Mouse (Mus musculus) spleen, adult 2 months (tissue): ENCODE data around the gene Sfta2. TPM values are rescaled to one million over a fixed set of nuclear protein-coding genes. Genes with fewer than 3 reads are reported as not detected.

ENCODE experiments used
- DNase-seq, 2 experiments: peaks; one replicate each; pipeline versions ENCODE4 v3.0.0 to v3.0.0-alpha.2; 2012 to 2021; ENCODE audit warnings: low spot score in 2 of 2, low read depth in 1 of 2
- H3K27ac ChIP-seq: fragments of 200-500 bp; 2 replicates; pipeline ENCODE4 v1.5.1; 2012; ENCODE audit warnings: low read length, inconsistent platforms; ENCODE audit not compliant: insufficient read depth
- H3K27me3 ChIP-seq: fragments of 200-500 bp; 2 replicates; pipeline ENCODE4 v1.6.1; 2012; ENCODE audit warnings: mild to moderate bottlenecking, moderate library complexity, low read length, inconsistent platforms; ENCODE audit not compliant: control insufficient read depth, insufficient read depth
- H3K36me3 ChIP-seq: fragments of 200-500 bp; 2 replicates; pipeline ENCODE4 v1.6.1; 2012; ENCODE audit warnings: mild to moderate bottlenecking, low read length, inconsistent platforms; ENCODE audit not compliant: control insufficient read depth, insufficient read depth
- H3K4me1 ChIP-seq: fragments of 200-500 bp; 2 replicates; pipeline ENCODE4 v1.6.1; 2011; ENCODE audit warnings: inconsistent platforms; ENCODE audit not compliant: control insufficient read depth, insufficient read depth, insufficient read length
- H3K4me3 ChIP-seq: fragments of 200-500 bp; 2 replicates; pipeline ENCODE4 v1.5.1; 2011; ENCODE audit warnings: mild to moderate bottlenecking, inconsistent platforms; ENCODE audit not compliant: insufficient read depth, insufficient read length; ENCODE audit errors: extremely low read depth
- CTCF ChIP-seq: fragments of 200-500 bp; IDR thresholded peaks from 2 replicates; pipeline ENCODE4 v1.5.1; 2011; ENCODE audit warnings: mild to moderate bottlenecking, inconsistent platforms; ENCODE audit not compliant: insufficient read depth, insufficient read length, insufficient replicate concordance; ENCODE audit errors: extremely low read depth
- POLR2A ChIP-seq: fragments of 200-500 bp; IDR thresholded peaks from 2 replicates; pipeline ENCODE4 v1.6.1; 2011; ENCODE audit warnings: low read depth, low read length, inconsistent platforms
- WGBS: fragments of 180-500 bp; shearing (Covaris S2); methylation state at CpG from one replicate; pipeline ENCODE4 v1.1.7; 2018; 5-methylcytosine and 5-hydroxymethylcytosine counted together
- polyA plus RNA-seq: library from polyadenylated mRNA; depleted of rRNA; stranded (reverse); fragments of >200 nt; gene quantifications from 2 replicates; pipeline ENCODE4 v1.2.3, GENCODE M21; 2012

Gene Sfta2
- polyA plus RNA-seq, 1 experiment, result not detected

DNA sequence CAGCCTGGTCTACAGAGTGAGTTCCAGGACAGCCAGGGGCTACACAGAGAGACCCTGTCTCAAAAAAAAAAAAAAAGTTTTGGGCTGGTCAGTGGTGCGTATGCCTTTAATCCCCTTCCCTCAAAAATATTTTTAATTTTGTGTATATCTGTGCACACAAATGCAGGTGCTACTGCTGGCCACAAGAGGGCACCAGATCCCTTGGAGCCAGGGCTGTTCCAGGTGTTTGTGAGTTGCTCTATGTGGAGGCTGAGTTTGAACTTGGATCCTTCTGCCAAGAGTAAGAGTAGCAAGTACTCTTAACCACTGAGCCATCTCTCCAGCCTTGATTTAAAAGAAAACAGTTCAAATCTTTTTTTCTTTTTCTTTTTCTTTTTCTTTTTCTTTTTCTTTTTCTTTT lies 18.4 kb upstream of the Sfta2 start:
- no peak overlapping the region for H3K27ac ChIP-seq
- no peak for DNase-seq
- no peaks in the 10 kb centered on the region for H3K27me3 ChIP-seq
- H3K4me3 ChIP-seq, result no peak overlapping the region
- H3K36me3 ChIP-seq, result no peaks in the 10 kb centered on the region
- 91% methylated on average over 1 of the region's 1 CpGs for WGBS
- TF ChIP-seq CTCF (peak; percentile 18; the same call in 1 of the 2 replicates), POLR2A (no peak)
- H3K4me1 ChIP-seq, result no peaks in the 10 kb centered on the region

DNA sequence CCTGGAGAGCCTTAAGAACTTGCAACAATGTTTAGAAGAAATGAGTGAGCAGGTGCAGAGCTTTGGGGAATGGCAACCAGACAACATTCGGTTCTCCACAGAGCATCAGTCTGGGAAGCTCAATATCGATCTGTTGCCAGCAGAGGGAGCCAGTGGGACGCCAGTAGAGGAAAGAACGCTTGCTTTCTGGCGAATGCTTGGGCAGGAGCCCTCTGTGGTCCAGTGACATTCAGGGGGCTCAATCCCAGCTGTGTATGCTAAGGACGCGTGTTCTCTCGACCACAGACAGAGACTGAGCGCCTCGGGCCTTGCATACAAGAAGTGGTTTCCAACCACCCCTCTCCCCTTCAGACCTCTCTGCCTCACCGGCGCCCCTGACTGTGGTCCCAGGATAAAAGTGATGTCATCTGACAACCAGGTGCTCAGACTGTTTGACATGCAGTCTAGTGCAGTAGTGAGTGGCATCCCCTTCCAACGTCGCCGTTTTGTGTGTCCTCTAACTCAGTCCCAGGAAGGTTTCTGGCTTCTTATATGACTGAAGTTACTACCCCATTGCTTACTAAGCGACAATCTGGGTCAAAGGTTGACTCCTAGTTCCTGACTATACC lies 16.9 kb upstream of the Sfta2 start:
- Histone ChIP-seq H3K27ac (no peak overlapping the region), H3K4me3 (no peak overlapping the region), H3K27me3 (no peaks in the 10 kb centered on the region), H3K36me3 (no peaks in the 10 kb centered on the region), H3K4me1 (no peaks in the 10 kb centered on the region)
- 18% methylated on average over 16 of the region's 16 CpGs for WGBS
- TF ChIP-seq CTCF (peak; percentile 72; the same call in 1 of the 2 replicates), POLR2A (no peak)
- DNase-seq, result peak; percentile 30 to 63

DNA sequence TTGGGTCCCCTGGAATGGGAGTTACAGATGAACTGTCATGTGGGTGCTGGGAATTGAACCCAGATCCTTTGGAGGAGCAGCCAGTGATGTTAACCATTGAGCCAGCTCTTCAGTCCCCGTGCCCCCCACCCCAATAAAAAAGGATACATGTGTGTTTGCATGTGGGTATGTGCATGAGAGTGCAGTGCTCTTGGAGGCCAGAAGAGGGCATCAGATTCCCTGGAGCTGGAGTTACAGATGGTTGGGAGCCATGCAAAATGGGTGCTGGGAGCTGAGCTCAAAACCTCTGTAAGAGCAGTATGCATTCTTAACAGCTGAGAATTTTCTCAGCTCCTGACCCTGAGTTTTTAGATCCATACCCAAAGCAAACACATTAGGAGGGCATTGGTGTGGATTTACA lies 14.1 kb upstream of the Sfta2 start:
- TF ChIP-seq CTCF (no peak), POLR2A (no peak)
- no peaks in the 10 kb centered on the region for H3K4me1 ChIP-seq
- H3K27me3 ChIP-seq, result no peaks in the 10 kb centered on the region
- 71% methylated on average over 1 of the region's 1 CpGs for WGBS
- no peak for DNase-seq
- H3K36me3 ChIP-seq, result no peaks in the 10 kb centered on the region
- H3K27ac ChIP-seq, result no peak overlapping the region
- no peak overlapping the region for H3K4me3 ChIP-seq

DNA sequence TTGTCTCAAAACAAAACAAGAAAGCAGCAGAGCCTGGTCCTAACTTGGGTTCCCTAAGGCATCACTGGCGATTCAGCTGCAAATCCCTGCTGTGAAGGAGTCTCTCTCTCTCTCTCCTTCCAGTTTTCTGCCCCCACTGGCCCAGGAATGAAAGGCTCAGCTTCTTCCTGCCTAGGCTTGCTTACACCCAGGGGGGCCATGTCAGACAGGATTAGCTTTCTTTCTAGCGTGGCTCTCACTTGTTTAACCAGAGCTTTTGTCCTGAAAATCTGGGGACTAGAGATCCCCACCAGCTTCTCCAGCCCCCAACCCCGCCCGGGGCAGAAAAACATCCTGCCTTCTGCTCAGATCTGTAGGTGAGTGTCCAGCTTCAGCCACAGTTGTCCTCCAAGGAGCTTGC lies 13.0 kb upstream of the Sfta2 start:
- no peak overlapping the region for H3K4me3 ChIP-seq

DNA sequence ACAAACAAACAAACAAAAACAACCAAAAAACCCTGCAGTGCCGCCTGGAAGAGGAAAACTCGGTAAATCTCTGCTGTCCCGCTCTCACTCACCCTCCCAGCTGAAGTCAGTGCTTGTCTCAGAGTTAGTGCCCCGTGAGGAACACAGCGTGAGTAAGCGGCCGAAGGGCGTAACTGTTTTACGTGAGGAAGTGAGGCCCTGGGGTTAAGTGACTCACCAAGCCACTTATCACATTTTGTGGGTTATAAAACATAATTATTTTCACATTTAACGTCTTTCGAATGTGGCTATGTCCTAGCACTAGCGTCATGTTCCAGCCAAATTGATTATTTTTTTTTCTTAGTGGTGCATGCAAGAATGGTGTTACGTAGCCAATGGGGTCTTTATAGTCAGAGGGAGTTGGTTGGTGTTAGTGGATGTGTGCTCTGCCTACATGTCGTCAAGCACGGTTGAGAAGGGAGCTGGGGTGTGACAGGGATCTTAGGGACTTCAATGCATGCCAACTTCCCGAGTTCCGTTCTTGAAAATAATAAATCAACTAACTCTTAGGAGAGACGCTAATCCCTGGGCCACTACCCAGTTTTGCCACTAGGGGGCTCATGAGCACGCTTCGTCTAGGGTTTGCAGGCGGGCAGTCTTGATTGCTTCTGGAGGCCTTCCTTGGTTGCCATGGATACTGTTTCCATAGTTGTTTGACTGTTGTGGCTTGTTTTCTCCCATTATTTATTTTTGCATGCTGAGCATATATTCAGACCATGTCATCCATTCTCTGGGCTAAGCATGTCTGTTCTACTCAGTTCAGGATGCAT lies 10.7 kb upstream of the Sfta2 start:
- Histone ChIP-seq H3K36me3 (no peaks in the 10 kb centered on the region), H3K27me3 (no peaks in the 10 kb centered on the region), H3K27ac (no peak overlapping the region), H3K4me1 (no peaks in the 10 kb centered on the region), H3K4me3 (no peak overlapping the region)
- TF ChIP-seq CTCF (peak; percentile 68; the same call in 1 of the 2 replicates), POLR2A (no peak)
- DNase-seq, result peak; percentile 33 to 43
- 24% methylated on average over 21 of the region's 21 CpGs for WGBS

More for the DNA sequence above, 13.0 kb upstream of the Sfta2 start:
- H3K36me3 ChIP-seq, result no peaks in the 10 kb centered on the region
- H3K27ac ChIP-seq, result no peak overlapping the region
- no peak for DNase-seq
- WGBS, result 63% methylated on average over 4 of the region's 4 CpGs
- no peak for TF ChIP-seq POLR2A
- TF ChIP-seq CTCF, result no peak
- H3K27me3 ChIP-seq, result no peaks in the 10 kb centered on the region
- no peaks in the 10 kb centered on the region for H3K4me1 ChIP-seq

DNA sequence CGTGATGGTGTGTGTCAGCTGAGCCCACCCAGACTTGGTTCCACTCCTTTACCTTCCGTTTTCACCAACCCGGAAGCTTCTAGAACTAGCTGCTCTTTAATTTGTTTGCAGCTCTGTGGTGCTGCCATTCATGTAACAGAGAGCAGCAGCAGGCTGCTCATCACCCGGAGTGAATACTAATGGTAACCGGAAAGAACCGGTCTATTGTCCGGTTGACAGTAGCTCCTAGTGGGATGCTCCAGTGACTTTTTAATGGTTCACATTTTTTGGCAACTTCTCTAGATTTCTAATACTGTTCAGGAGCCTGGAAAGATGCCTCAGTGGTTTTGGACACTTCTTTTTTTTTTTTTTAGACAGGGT lies 10.2 kb upstream of the Sfta2 start:
- no peak for DNase-seq
- no peak for TF ChIP-seq CTCF
- TF ChIP-seq POLR2A, result no peak
- H3K27me3 ChIP-seq, result no peaks in the 10 kb centered on the region
- no peaks in the 10 kb centered on the region for H3K4me1 ChIP-seq
- no peak overlapping the region for H3K27ac ChIP-seq
- WGBS, result 91% methylated on average over 7 of the region's 7 CpGs
- no peak overlapping the region for H3K4me3 ChIP-seq
- no peaks in the 10 kb centered on the region for H3K36me3 ChIP-seq

DNA sequence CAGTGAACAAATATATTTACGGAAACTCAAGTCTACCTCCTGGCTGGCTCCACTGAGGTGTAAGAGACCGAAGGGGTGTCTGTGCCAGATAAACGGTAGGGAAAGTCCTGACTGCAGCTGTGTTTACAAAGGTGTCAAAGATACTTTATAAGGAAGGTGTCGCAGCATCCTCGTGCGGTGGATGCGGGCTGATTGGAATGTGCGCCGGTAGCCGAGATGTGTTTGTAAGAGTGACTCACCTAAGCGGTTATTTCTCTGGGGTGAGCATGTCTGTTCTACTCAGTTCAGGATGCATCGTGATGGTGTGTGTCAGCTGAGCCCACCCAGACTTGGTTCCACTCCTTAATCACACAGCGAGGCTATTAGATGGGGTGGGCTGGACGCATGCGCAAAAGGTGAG lies 9.6 kb upstream of the Sfta2 start:
- no peak overlapping the region for H3K4me3 ChIP-seq
- H3K27ac ChIP-seq, result no peak overlapping the region
- H3K36me3 ChIP-seq, result no peaks in the 10 kb centered on the region
- no peak for TF ChIP-seq CTCF
- no peak for DNase-seq
- 91% methylated on average over 15 of the region's 15 CpGs for WGBS
- no peaks in the 10 kb centered on the region for H3K27me3 ChIP-seq
- H3K4me1 ChIP-seq, result no peaks in the 10 kb centered on the region
